Mouse (Mus musculus) neutrophil, adult 83 days (primary cell): ENCODE results near the gene Tmem56. TPM values are rescaled to one million over a fixed set of nuclear protein-coding genes. Genes with fewer than 3 reads are reported as not detected.

Experiments
- total RNA-seq, 2 experiments: library from RNA; stranded (reverse); gene quantifications; one replicate each; pipeline ENCODE4 v1.2.4; 2023

Gene Tmem56
- 10 to 100 TPM in 1 of 2 experiments, 1 to 10 TPM in 1; 9.2 to 11.9 TPM for total RNA-seq

GRCm38 (mm10) chr3:121282998-121283397 lies at the start of gene Tmem56:
Gene Tmem56 (minus strand): TSS chr3:121283098.

DNA sequence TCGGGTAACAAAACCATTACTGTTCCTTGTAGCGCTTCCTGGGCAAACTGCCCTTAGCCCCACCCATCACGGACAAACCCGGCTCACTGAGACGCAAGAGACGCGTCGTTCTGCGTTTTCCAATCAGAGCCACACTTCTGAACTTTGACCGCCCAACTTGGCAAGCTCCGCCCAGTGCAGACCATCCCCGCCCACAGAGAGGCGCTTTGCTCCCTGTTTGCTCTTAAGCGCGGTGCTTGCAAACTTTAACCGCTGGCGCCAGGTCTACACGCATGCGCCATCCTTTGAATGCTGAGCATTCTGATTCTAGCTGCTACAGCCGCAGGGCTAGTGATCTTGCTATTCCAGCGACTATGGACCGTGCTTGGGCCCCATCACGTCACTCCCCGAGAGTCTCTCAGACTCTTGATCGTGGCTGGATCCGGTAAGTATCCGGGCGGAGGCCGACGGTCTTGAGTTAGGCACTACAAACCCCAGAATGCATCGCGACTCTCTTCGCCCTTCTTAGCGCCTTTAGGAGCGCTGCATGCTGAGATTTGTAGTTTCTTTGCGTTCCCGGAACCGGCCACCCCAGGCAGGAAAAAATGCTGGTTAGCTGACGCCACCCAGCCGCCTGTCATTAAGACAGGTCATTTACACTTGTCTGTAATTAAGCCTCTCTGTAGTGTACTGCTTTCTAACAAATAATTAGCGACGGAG lies 8.8 kb upstream of the Tmem56 start, which contains the start of gene Alg14:
Gene Alg14, plus strand, starts transcription at position 214 of the 699 bp plus-strand sequence.

DNA sequence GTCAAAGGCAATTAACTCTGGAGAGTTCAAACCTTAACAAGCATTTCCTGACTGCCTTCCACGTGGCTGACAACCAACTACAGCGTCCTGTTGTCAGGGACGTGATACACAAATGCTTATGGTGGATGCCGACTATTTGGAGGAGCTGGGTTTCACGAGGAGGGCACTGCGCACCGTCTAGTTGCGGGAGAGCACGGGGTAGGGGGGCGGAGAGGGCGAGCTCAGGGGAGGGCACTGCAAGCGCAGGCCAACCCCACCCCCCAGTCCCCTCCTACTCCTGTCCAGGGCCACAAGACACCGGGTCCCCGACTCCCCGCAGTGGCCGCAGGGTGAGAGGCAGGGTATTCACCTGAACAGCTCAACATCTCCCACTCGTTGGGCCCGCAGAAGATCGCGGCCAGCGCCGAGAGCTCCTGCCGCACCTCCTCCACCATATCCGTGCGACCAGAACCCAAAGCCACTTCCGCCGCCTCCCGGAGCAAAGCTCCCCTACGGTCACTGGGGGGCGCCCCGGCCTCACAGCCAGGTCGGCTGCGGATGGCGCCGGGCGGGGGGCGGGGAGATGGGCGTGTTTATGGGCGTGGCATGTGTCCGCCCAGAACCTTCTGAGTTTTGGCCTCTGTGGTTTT lies 111.5 kb downstream of the Tmem56 start, which contains the start of gene Rwdd3:
Gene Rwdd3, minus strand, starts transcription at position 453 of the 629 bp plus-strand sequence.

Other genes starting within 250 kb of the Tmem56 start
- gene Rwdd3, start 111.4 kb downstream of the Tmem56 start, total RNA-seq: 1 to 10 TPM; 2.3 TPM
- gene Alg14, start 8.7 kb upstream of the Tmem56 start, total RNA-seq: 1 to 10 TPM; 6.8 to 8.2 TPM
- gene Cnn3, start 143.4 kb upstream of the Tmem56 start, total RNA-seq: 1 to 10 TPM; 5.5 to 6.5 TPM
- gene Slc44a3, start 249.3 kb upstream of the Tmem56 start, total RNA-seq: not detected